Comparison of ENCODE assay signal across 8 mouse cellular contexts in genomic region chr15:97717861-97718534, GRCm38 (mm10). TPM values are rescaled to one million over a fixed set of nuclear protein-coding genes. Genes with fewer than 3 reads are reported as not detected.
DNase-seq lines count a peak whose midpoint lies in the region; ATAC-seq and TF ChIP-seq lines count a peak whose summit lies in the region.

No protein-coding gene starts in this region.

- no peak for TF ChIP-seq POLR2A in MEL (IDR thresholded peaks at IDR 0.05; ENCODE audit: control insufficient read depth in 1 of 2, insufficient read depth in 1 of 2, low read depth in 1 of 2, low read length in 2 of 2, poor library complexity in 1 of 2)

- H3K27me3 ChIP-seq in MEL (ENCODE audit: control insufficient read depth in 1 of 2, insufficient read depth in 2 of 2, low read length in 2 of 2), result peaks cover 2 to 6% of the 10 kb centered on the region in 2 experiments; a peak in 2 of 4 replicates
- H3K27me3 ChIP-seq in heart, embryonic 14.5 days (ENCODE audit: control insufficient read depth, insufficient read depth, low read length), result no peaks in the 10 kb centered on the region

- peak; percentile 41; the same call in 1 of the 2 replicates for ATAC-seq in heart, embryonic 14.5 days (ENCODE audit: insufficient number of reproducible peaks, insufficient read depth, low FRiP score, low read depth)
- ATAC-seq in megakaryocyte progenitor cell, adult 5-6 weeks (replicated peaks; ENCODE audit: poor library complexity), result peak; percentile 84

- 27% methylated on average over 12 of the region's 12 CpGs for WGBS in heart, embryonic 14.5 days

- TF ChIP-seq EP300 in MEL (IDR thresholded peaks at IDR 0.05; ENCODE audit: low read depth in 1 of 2, low read length in 2 of 2), result no peak

- H3K9ac ChIP-seq in MEL (ENCODE audit: control insufficient read depth, low read depth, low read length, poor library complexity, severe bottlenecking), result 0 out of 2 replicates have a peak overlapping the region, but pooled peaks have one; percentile 33
- peak overlapping the region; percentile 18; the same call in 1 of the 2 replicates for H3K9ac ChIP-seq in heart, embryonic 14.5 days (ENCODE audit: low read length)

- peak; percentile 65 to 88 for DNase-seq in adrenal gland, adult (ENCODE audit: inconsistent age in 2 of 2, low spot score in 1 of 2)
- no peak for DNase-seq in adrenal gland, adult 8-10 months
- DNase-seq in MEL (ENCODE audit: low read depth, low spot score), result peak; percentile 87
- DNase-seq in cerebellum, postnatal 14 days, result peak; percentile 78 to 82
- peak; percentile 74 to 84 for DNase-seq in kidney, postnatal 36 days
- DNase-seq in spleen, postnatal 14 days (ENCODE audit: low spot score in 2 of 2), result peak; percentile 21 to 58

- TF ChIP-seq RAD21 in MEL (IDR thresholded peaks at IDR 0.05; ENCODE audit: low read depth, low read length), result peak; percentile 94

- H3K79me2 ChIP-seq in MEL (ENCODE audit: control insufficient read depth, insufficient read depth, low read length, poor library complexity), result no peaks in the 10 kb centered on the region

- H3K36me3 ChIP-seq in MEL (ENCODE audit: control insufficient read depth in 1 of 2, insufficient read depth in 2 of 2, low read length in 2 of 2), result peaks cover 0 to 24% of the 10 kb centered on the region in 2 experiments; a peak in 2 of 4 replicates
- no peaks in the 10 kb centered on the region for H3K36me3 ChIP-seq in heart, embryonic 14.5 days (ENCODE audit: control insufficient read depth, insufficient read depth, low read length)

- no peak overlapping the region for H3K27ac ChIP-seq in MEL (ENCODE audit: control insufficient read depth, low read depth, low read length)
- H3K27ac ChIP-seq in heart, embryonic 14.5 days (replicated peaks in 1 of 2; ENCODE audit: control insufficient read depth in 1 of 2, insufficient read depth in 1 of 2, low read depth in 2 of 2, low read length in 2 of 2), result no peak overlapping the region

- no peak overlapping the region for H3K4me2 ChIP-seq in heart, embryonic 14.5 days (ENCODE audit: low read length)

- H3K4me3 ChIP-seq in MEL (ENCODE audit: control insufficient read depth in 1 of 2, insufficient read depth in 1 of 2, low read depth in 2 of 2, low read length in 2 of 2), result no peak overlapping the region
- no peak overlapping the region for H3K4me3 ChIP-seq in heart, embryonic 14.5 days (ENCODE audit: control insufficient read depth in 1 of 2, insufficient read depth in 1 of 2, low read depth in 1 of 2, low read length in 2 of 2)

- H3K9me3 ChIP-seq in MEL (replicated peaks; ENCODE audit: insufficient read depth, low read length), result no peaks in the 10 kb centered on the region
- H3K9me3 ChIP-seq in heart, embryonic 14.5 days (ENCODE audit: control insufficient read depth, low read length), result no peaks in the 10 kb centered on the region

- peaks cover 7 to 26% of the 10 kb centered on the region in 2 experiments for H3K4me1 ChIP-seq in MEL (ENCODE audit: control insufficient read depth in 1 of 2, insufficient read depth in 2 of 2, low read length in 2 of 2)
- H3K4me1 ChIP-seq in heart, embryonic 14.5 days (ENCODE audit: control insufficient read depth in 2 of 2, insufficient read depth in 2 of 2, low read length in 2 of 2), result peaks cover 14 to 26% of the 10 kb centered on the region in 2 experiments

- TF ChIP-seq CTCF in MEL (IDR thresholded peaks at IDR 0.05 in 2 of 3, conservative IDR thresholded peaks at IDR 0.05 in 1 of 3; ENCODE audit: control insufficient read depth in 1 of 3, insufficient read depth in 1 of 3, low read depth in 2 of 3, low read length in 3 of 3, poor library complexity in 1 of 3, severe bottlenecking in 1 of 3), result peak; percentile 65 to 90 (median 77)

TF ChIP-seq in MEL, 35 proteins besides CTCF, POLR2A, EP300 and RAD21:
- TF ChIP-seq ETS1 (IDR thresholded peaks at IDR 0.05; ENCODE audit: low read depth, low read length) (no peak), MXI1 (IDR thresholded peaks at IDR 0.05; ENCODE audit: low read depth, low read length) (peak; percentile 60; the same call in 1 of the 2 replicates), ELF1 (IDR thresholded peaks at IDR 0.05; ENCODE audit: low read depth, low read length) (peak; percentile 3; the same call in 1 of the 2 replicates), TBP (IDR thresholded peaks at IDR 0.05; ENCODE audit: low read depth, low read length) (0 out of 2 replicates have a peak, but pooled peaks have one; percentile 41), SIN3A (IDR thresholded peaks at IDR 0.05; ENCODE audit: low read length) (peak; percentile 81), ZC3H11A (IDR thresholded peaks at IDR 0.05; ENCODE audit: low read depth, low read length) (peak; percentile 96), ZMIZ1 (IDR thresholded peaks at IDR 0.05; ENCODE audit: low read depth, low read length) (no peak), SMC3 (IDR thresholded peaks at IDR 0.05; ENCODE audit: low read depth, low read length) (peak; percentile 94), MAFK (IDR thresholded peaks at IDR 0.05; ENCODE audit: borderline replicate concordance, low read depth, low read length) (no peak), BHLHE40 (IDR thresholded peaks at IDR 0.05; ENCODE audit: borderline replicate concordance, low read depth, low read length) (no peak), MYC (IDR thresholded peaks at IDR 0.05; ENCODE audit: low read depth, low read length) (0 out of 2 replicates have a peak, but pooled peaks have one; percentile 40), USF1 (IDR thresholded peaks at IDR 0.05; ENCODE audit: low read depth, low read length) (no peak), POLR2AphosphoS2 (IDR thresholded peaks at IDR 0.05; ENCODE audit: low read length) (no peak), ZKSCAN1 (IDR thresholded peaks at IDR 0.05; ENCODE audit: low read depth, low read length) (no peak), CHD2 (IDR thresholded peaks at IDR 0.05; ENCODE audit: low read length) (no peak)

RNA-seq across cellular contexts. Expression of gene Rpap3, which starts 12.4 kb away (rescaled TPM):
- 10 to 100 TPM; 17.9 to 29.7 (median 26.3) TPM for total RNA-seq in adrenal gland, adult 8-10 months (2022)
- 84.4 and 85.7 TPM in 2 replicates for total RNA-seq in MEL (2012; rRNA removed)
- 10 to 100 TPM; 85.7 to 98.4 TPM for polyA plus RNA-seq in MEL (2012; ENCODE audit: insufficient read depth in 1 of 2, insufficient read length in 2 of 2, low read depth in 1 of 2, low replicate concordance in 2 of 2, missing spikeins in 1 of 2)
- 24.2 and 24.7 TPM in 2 replicates for polyA plus RNA-seq in heart, embryonic 14.5 days (2014; fragmentation: Nextera tagmentation; extraction: Ambion mirVana)
- total RNA-seq in megakaryocyte progenitor cell, adult 5-6 weeks (2015), result 20.7 and 21.9 TPM in 2 replicates
- 36.0 and 46.6 TPM in 2 replicates for total RNA-seq in megakaryocyte progenitor cell, adult 5-6 weeks (2017)

RNA-seq across cellular contexts. Expression of gene Endou, which starts 13.1 kb away (rescaled TPM):
- 1 to 10 TPM in 1 of 4 experiments, under 1 TPM in 3; 0.35 to 1.2 (median 0.75) TPM for total RNA-seq in adrenal gland, adult 8-10 months (2022)
- total RNA-seq in MEL (2012; rRNA removed), result 0.07 and 0.08 TPM in 2 replicates
- under 1 TPM in 1 of 2 experiments, not detected in 1; 0.10 TPM for polyA plus RNA-seq in MEL (2012; ENCODE audit: insufficient read depth in 1 of 2, insufficient read length in 2 of 2, low read depth in 1 of 2, low replicate concordance in 2 of 2, missing spikeins in 1 of 2)
- polyA plus RNA-seq in heart, embryonic 14.5 days (2014; fragmentation: Nextera tagmentation; extraction: Ambion mirVana), result 0.19 and 0.43 TPM in 2 replicates
- 0.46 and 0.86 TPM in 2 replicates for total RNA-seq in megakaryocyte progenitor cell, adult 5-6 weeks (2015)
- 1.7 and 2.3 TPM in 2 replicates for total RNA-seq in megakaryocyte progenitor cell, adult 5-6 weeks (2017)

RNA-seq across cellular contexts. Expression of gene Rapgef3, which starts 49.8 kb away (rescaled TPM):
- 10 to 100 TPM; 12.2 to 39.5 (median 25.7) TPM for total RNA-seq in adrenal gland, adult 8-10 months (2022)
- 4.0 and 7.4 TPM in 2 replicates for total RNA-seq in MEL (2012; rRNA removed)
- 1 to 10 TPM in 1 of 2 experiments, not detected in 1; 6.6 TPM for polyA plus RNA-seq in MEL (2012; ENCODE audit: insufficient read depth in 1 of 2, insufficient read length in 2 of 2, low read depth in 1 of 2, low replicate concordance in 2 of 2, missing spikeins in 1 of 2)
- 15.9 and 19.2 TPM in 2 replicates for polyA plus RNA-seq in heart, embryonic 14.5 days (2014; fragmentation: Nextera tagmentation; extraction: Ambion mirVana)
- total RNA-seq in megakaryocyte progenitor cell, adult 5-6 weeks (2015), result 4.0 and 4.5 TPM in 2 replicates
- 11.7 and 12.0 TPM in 2 replicates for total RNA-seq in megakaryocyte progenitor cell, adult 5-6 weeks (2017)
